Mouse (Mus musculus) ES-CJ7 (cell line): ENCODE measurements around the gene Bhlha9.
A peak's percentile ranks its signal among the peaks of the same experiment; 100 is the strongest.
"Not testable (repeated sequence)": the region's sequence is repeated elsewhere in the genome, so short reads cannot be mapped to it uniquely, and the experiment has no call there.

ENCODE experiments used
- DNase-seq: peaks from one replicate; pipeline ENCODE4 v3.0.0; 2011; ENCODE audit warnings: low read depth, low spot score

Bhlha9 gene

DNA sequence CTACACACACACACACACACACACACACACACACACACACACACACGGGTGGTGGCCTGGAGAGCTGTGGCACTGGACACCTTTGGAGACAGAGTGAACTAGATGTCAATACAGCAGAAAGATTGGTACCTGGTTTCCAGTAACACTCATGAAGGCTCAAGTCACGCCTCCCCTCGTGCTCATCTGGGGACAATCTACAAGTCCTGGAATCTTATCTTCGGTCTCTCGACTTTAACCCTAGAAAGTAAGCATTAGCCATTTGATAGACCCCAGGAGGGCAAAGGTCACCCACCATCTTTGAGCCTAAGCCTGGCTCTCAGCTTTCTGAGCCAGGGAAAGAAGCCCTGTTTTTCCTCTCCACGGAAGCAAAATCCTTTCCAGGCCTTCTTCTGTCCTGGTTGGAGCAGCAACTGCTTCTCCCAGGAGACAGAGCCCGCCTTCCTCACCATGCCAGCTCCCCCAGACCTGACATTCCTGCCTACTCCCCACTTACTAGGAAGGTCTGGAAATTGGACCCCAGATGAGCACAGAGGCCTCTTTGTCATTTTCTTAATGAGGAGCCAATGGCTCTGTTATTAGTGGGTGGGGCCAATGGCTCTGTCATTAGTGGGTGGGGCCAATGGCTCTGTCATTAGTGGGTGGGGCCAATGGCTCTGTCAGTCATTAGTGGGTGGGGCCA lies 10.3 kb upstream of the Bhlha9 start:
- DNase-seq, result peak; percentile 40

DNA sequence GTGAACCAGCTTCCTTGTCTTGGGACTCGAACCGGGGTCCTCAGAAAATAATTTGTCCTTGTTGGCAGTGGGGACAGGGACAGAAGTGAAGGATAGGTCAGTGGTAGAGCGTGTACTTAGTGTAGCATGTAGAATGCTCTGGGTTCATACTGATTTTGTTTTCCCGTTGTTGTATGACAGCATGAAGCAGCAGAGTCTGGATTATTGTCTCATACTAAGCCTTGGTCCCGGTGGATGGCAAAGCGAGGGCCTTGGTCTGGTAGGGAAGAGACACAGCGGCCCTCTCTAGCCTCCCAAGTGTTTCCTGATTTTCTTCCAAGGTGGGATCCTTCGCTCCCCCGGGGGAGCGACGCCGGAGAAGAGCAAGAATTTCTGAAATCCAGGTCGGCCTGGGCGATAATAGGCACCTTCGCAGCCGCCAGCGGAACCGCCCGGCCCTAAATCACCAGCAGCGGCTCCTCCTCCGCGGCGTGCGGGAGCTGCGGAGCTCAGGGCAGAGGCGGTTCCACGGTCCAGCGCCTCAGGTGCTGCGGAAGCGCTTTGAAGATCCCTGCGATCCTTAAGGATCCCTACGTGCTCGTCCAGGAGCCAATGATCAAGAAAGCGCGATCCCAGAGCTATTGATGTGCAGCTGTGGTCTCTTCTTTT lies 6.1 kb upstream of the Bhlha9 start:
- peak; percentile 25 for DNase-seq

GRCm38 (mm10) chr11:76667807-76668206 lies 4.5 kb upstream of the Bhlha9 start:
- DNase-seq, result no peak

DNA sequence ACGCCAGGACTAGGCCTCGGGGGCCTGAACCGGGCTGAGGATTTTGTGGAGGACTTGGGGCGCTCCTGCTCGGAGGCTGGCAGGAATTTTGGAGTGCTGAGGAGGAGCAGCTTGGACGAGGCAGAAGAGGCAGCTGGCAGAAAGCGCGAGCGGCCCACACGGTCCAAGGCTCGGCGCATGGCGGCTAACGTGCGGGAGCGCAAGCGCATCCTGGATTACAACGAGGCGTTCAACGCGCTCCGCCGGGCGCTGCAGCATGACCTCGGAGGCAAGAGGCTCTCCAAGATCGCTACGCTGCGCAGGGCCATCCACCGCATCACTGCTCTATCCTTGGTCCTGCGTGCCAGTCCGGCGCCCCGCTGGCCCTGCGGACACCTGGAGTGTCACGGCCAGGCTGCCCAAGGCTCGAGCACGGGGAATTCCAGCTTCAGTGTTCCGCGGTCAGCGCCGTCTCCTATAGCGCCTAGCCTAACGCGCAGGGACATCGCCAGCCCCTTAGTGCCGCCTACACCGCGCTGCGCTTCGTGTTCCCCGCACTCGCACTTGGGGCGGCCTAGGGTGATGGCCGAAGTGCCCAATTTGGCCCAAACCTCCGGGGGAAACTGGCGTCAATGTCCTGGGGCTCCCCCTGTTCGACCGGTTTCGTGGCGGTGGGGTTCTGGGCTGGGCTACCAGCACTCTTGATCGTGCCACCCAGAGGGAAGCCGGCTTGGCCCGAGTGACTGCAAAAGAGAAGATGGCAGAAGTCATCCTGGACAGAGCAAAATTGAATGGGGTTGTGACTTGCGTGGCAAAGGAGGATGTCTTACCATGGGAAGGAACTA lies 503 bp downstream of the Bhlha9 start:
- peak; percentile 33 for DNase-seq

DNA sequence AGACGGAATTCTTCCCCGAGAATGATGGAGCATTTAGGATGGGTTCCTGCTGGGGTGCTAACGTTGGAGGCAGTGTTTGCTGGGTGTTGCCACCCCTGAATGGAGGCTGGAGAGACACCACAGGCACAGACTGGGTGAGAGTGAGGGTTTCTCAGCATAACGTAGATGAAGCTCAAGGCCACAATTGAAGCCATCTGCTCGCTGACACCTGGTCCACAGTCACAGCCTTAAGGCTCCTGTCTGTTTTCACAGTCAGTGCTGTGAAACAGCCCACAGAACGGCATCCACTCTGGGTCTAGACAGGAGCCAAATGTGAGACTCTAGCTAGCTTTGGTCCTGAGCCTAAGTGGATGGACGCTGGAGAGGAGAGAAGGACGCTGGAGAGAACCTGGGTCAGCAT lies 1.9 kb downstream of the Bhlha9 start:
- no peak for DNase-seq

GRCm38 (mm10) chr11:76674704-76675103 lies 2.4 kb downstream of the Bhlha9 start:
- DNase-seq, result peak; percentile 58

DNA sequence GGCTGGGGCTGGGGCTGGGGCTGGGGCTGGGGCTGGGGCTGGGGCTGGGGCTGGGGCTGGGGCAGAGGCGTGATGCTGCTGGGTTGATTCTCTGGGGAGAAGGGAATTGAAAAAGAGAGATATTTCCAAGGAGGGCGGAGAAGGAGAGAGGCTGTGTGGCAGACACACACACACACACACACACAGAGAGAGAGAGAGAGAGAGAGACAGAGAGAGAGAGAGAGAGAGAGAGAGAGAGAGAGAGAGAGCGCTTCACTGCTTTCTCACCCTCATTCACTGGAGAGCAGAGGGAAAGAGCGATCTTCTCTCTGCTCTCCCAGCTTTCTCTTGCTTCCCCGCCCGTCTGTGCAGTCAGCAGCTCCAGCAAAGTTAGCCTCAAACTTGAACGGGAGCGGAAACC lies 7.2 kb downstream of the Bhlha9 start, which contains the start of gene Trarg1:
TSS of gene Trarg1 (plus strand) at position 301 of the 400 bp plus-strand sequence.
- DNase-seq, result not testable (repeated sequence)

- no peak for DNase-seq
These were observed 13.3 kb downstream of the Bhlha9 start for GRCm38 (mm10) chr11:76685604-76686003.

GRCm38 (mm10) chr11:76692096-76692495 lies 19.8 kb downstream of the Bhlha9 start:
- DNase-seq, result no peak

GRCm38 (mm10) chr11:76695810-76696209 lies 23.5 kb downstream of the Bhlha9 start:
- peak; percentile 82 for DNase-seq

DNA sequence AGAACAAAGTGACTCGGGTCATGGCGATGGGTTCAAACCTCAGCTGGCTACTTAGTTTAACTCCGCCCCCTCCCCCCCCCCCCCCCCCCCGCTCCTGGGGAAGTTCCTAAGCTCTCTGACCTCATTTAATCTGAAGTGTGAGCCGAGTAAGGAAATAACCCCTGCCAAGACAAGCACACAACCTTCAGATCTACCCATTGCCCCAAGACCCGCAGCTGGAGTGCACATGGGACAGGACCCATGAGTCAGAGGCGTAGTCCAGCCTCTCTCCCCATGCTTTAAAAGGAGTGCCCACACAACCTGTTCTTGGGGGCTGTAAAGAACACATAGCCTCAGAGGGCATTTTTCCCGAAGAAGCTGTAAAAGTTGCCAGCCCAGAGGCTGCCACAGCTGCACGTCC lies 27.4 kb downstream of the Bhlha9 start:
- no peak for DNase-seq

- no peak for DNase-seq
These were observed 35.4 kb downstream of the Bhlha9 start for GRCm38 (mm10) chr11:76707656-76708055.

DNA sequence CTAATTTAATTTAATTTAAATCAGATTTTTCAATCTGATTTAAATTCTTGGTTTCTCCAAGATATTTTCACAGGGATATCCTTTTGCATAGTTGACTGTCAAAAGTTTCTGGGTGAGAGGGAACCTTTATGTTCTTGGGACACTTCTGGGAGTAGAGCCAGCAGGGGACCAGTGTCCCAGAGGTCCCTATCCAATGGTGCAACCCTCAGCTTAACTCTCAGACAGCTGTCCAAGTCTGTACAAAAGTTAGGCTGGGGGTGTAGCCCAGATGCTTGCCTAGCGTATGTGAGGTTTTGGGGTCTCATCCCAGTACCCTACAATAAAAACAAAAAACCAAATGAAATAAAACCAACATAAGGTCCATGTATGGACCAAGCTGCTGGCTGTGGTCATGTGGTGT lies 35.8 kb downstream of the Bhlha9 start:
- no peak for DNase-seq

DNA sequence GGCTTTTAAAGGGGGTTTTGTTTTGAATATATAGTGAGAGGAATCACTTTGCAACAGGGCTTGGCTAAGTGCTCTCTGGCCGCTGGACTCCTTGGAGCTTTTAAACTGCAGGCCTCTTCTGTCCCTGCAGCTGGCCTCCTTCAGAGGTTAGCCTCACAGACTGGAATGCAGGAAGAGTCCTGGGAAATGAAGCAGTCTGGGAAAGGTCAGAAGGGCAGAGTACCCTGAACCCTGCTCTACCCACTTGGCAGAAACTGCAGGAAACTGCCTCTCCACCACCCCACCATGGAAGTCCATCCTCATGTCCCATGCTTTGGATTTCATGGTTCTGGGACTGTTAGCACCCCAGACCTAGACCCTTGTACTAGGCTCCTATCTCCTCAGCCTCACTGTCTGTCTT lies 36.6 kb downstream of the Bhlha9 start:
- no peak for DNase-seq

DNA sequence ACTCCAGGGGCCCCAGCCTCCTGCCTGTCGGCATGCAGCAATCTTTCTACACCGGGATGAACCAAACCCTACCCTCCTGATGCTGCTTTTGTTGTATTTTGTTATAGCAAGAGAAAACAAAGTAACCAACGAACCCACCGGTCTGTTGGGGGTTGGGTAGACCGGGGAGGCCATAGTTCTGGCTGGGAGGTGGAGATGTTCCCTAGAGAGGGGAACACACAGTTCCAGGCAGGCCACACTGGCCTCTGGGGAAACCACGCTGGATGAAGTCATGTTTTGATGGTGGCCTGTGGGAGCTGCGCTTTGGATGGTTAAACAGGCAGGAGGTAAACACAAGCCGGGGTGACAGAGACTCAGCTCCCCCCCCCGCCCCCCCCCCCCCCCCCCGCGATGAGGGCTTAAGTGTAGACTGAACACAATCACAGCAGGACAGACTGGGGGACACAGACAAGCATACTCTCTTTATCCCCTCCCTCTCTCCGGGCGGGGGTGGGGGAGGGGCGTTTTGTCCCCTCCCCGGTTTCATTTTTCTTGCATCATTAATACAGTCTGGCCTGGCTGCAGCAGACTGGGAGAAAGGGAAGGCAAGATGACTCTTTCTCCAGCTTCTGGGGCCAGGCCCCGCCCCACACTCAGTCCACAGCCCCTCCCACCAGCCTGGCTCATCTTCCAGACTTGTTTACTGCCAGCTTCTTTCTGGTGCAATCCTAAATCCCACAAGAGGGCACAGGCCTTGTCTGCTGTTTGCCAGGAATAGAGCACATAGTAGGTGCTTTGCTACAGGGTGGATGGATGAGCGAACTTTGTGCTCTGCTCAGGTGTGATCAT lies 37.6 kb downstream of the Bhlha9 start:
- peak; percentile 28 for DNase-seq

GRCm38 (mm10) chr11:76717000-76717399 lies 44.7 kb downstream of the Bhlha9 start:
- DNase-seq, result no peak
